Mouse (Mus musculus): ENCODE results near the gene Kdm5b.

DNA sequence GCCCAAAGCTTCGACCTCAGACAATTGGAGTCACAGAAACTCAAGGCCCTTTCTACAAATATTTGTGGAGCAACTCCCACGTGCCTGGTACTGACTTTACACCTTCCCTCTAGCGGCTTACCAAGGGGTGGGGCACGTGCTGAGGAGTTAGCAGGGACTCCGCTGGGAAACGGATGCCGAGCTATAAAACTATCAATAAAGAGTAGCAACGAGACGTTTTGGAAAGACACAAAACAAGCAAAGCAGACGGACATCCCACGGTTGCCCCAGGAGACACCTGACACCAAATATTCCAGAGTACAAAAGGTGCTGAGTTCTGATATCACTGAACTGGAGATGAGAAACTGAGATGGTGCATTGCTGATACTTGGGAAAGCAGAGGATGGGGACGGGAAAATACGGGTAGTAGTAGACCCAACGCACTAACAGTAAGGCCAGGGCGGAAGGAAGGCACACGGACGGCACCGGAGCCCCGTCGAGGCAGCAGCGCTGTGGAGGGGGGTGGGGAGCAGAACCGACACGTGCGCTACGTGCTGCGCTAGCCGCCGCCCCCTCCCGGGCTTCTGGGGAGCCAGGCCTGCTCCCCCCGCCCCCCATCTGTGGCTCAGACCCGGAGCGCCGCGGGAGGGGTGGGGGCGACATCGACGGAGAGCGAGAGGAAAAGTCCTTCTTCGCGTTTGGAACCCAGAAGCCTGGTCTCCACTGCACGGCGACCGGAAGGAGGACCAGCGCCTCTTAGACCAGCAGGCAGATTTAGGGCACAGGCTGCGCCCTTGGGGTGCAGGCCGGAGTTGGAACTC, 3.9 kb upstream of the Kdm5b start:
- no peak for TF ChIP-seq MAFK (IDR thresholded peaks at IDR 0.05; ENCODE audit: insufficient read depth, low read depth, low read length)
- no peak for TF ChIP-seq ZC3H11A (IDR thresholded peaks at IDR 0.05; ENCODE audit: borderline replicate concordance, low read depth, low read length)
- no peak for TF ChIP-seq CHD2 (IDR thresholded peaks at IDR 0.05; ENCODE audit: low read depth, low read length)
- TF ChIP-seq HCFC1 (IDR thresholded peaks at IDR 0.05; ENCODE audit: borderline replicate concordance, insufficient read depth, low read length) = peak; percentile 11; the same call in 1 of the 2 replicates
- no peak for TF ChIP-seq ZNF384 (IDR thresholded peaks at IDR 0.05; ENCODE audit: low read depth, low read length)
